Comparison of ENCODE assay signal across 13 mouse cellular contexts in the genomic region with DNA sequence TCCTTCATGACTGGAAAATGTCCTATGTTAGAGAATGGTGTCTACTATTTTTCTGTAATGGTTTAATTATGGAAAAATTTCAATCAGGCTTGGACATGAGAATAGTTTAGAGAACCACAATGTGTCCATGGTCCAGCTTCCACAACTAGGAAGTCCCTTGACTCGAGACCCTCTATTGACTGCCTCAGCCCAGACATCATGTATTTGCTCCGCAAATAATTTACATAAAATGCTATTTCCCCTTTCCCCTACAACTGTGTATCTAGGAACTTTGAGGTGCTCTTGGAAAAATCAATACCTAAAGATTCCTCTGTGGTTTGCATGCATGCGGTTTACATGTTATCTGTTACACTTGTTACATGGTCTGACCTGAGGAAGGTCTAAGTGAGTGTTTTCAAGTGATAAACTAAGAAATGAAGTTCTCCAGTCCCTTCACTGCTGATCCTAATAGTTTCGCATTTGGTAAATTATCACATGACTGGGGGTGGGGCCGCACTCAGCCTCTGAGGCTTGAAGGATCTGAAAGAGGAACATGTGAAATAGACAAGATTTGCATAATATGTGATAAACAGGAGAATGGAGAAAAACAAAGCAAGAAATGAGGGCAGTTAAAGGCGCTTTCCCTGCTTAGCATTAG. TPM values are rescaled to one million over a fixed set of nuclear protein-coding genes. Genes with fewer than 3 reads are reported as not detected.
DNase-seq lines count a peak whose midpoint lies in the region; ATAC-seq lines count a peak whose summit lies in the region.
"Had no signal": no experiment of that assay in that cellular context is flagged by ENCODE, and none has a peak within 500 bp of the region (broad histone marks: within the 10 kb centered on the region; RNA-seq: fewer than 3 reads in every experiment).

No protein-coding gene starts in this region.

- H3K9ac ChIP-seq in heart, embryonic 11.5 days (ENCODE audit: low read depth, low read length), result no peak overlapping the region
- no peak overlapping the region for H3K9ac ChIP-seq in liver, embryonic 15.5 days
- H3K9ac ChIP-seq in midbrain, embryonic 15.5 days, result no peak overlapping the region
- H3K9ac ChIP-seq: forebrain, embryonic 12.5 days; stomach, embryonic 15.5 days had no signal

- H3K4me3 ChIP-seq in heart, embryonic 11.5 days (ENCODE audit: low read depth, low read length), result no peak overlapping the region
- H3K4me3 ChIP-seq in liver, embryonic 15.5 days (replicated peaks), result no peak overlapping the region
- H3K4me3 ChIP-seq in midbrain, embryonic 15.5 days, result no peak overlapping the region
- H3K4me3 ChIP-seq: forebrain, embryonic 12.5 days; stomach, embryonic 15.5 days had no signal

- H3K27ac ChIP-seq in heart, embryonic 11.5 days (ENCODE audit: low read depth, low read length), result no peak overlapping the region
- H3K27ac ChIP-seq in liver, embryonic 15.5 days (replicated peaks), result no peak overlapping the region
- H3K27ac ChIP-seq in midbrain, embryonic 15.5 days, result no peak overlapping the region
- H3K27ac ChIP-seq: forebrain, embryonic 12.5 days; stomach, embryonic 15.5 days had no signal

- no peaks in the 10 kb centered on the region for H3K4me1 ChIP-seq in heart, embryonic 11.5 days (ENCODE audit: control insufficient read depth, insufficient read depth, low read length)
- H3K4me1 ChIP-seq in liver, embryonic 15.5 days (replicated peaks), result peaks cover 16% of the 10 kb centered on the region
- H3K4me1 ChIP-seq in midbrain, embryonic 15.5 days, result peaks cover 7% of the 10 kb centered on the region; the same call in 1 of the 2 replicates
- H3K4me1 ChIP-seq: stomach, embryonic 15.5 days had no signal

- H3K4me2 ChIP-seq in heart, embryonic 11.5 days, result no peak overlapping the region
- H3K4me2 ChIP-seq in liver, embryonic 15.5 days, result no peak overlapping the region
- no peak overlapping the region for H3K4me2 ChIP-seq in midbrain, embryonic 15.5 days
- H3K4me2 ChIP-seq: forebrain, embryonic 12.5 days; stomach, embryonic 15.5 days had no signal

- no peaks in the 10 kb centered on the region for H3K27me3 ChIP-seq in heart, embryonic 11.5 days (ENCODE audit: control insufficient read depth, insufficient read depth, low read length)
- H3K27me3 ChIP-seq in liver, embryonic 15.5 days, result no peaks in the 10 kb centered on the region
- no peaks in the 10 kb centered on the region for H3K27me3 ChIP-seq in midbrain, embryonic 15.5 days (replicated peaks)
- H3K27me3 ChIP-seq: forebrain, embryonic 12.5 days; stomach, embryonic 15.5 days had no signal

- H3K9me3 ChIP-seq in heart, embryonic 11.5 days (replicated peaks; ENCODE audit: control insufficient read depth, low read length), result no peaks in the 10 kb centered on the region
- no peaks in the 10 kb centered on the region for H3K9me3 ChIP-seq in liver, embryonic 15.5 days (replicated peaks)
- no peaks in the 10 kb centered on the region for H3K9me3 ChIP-seq in midbrain, embryonic 15.5 days
- H3K9me3 ChIP-seq: forebrain, embryonic 12.5 days; stomach, embryonic 15.5 days had no signal

- H3K36me3 ChIP-seq in heart, embryonic 11.5 days (ENCODE audit: control insufficient read depth, insufficient read depth, low read length), result no peaks in the 10 kb centered on the region
- H3K36me3 ChIP-seq in liver, embryonic 15.5 days (replicated peaks), result no peaks in the 10 kb centered on the region
- no peaks in the 10 kb centered on the region for H3K36me3 ChIP-seq in midbrain, embryonic 15.5 days (replicated peaks)
- H3K36me3 ChIP-seq: forebrain, embryonic 12.5 days; stomach, embryonic 15.5 days had no signal

- ATAC-seq in heart, embryonic 11.5 days (replicated peaks; ENCODE audit: insufficient number of reproducible peaks, low FRiP score, low TSS enrichment), result no peak
- peak; percentile 60 for ATAC-seq in liver, embryonic 15.5 days (ENCODE audit: insufficient read depth)
- peak; percentile 89 for ATAC-seq in neutrophil, adult 5-6 weeks (ENCODE audit: extremely low read depth, insufficient number of reproducible peaks, low FRiP score, poor library complexity, severe bottlenecking)
- ATAC-seq in midbrain, embryonic 15.5 days (replicated peaks), result no peak
- ATAC-seq: CD4-positive, CD25-positive, alpha-beta regulatory T cell, adult 4 months had no signal

- 73% methylated on average over 6 of the region's 6 CpGs for WGBS in heart, embryonic 11.5 days (ENCODE audit: insufficient replicate concordance)
- 32% methylated on average over 6 of the region's 6 CpGs for WGBS in liver, embryonic 15.5 days (ENCODE audit: insufficient replicate concordance)
- WGBS in midbrain, embryonic 15.5 days, result 86% methylated on average over 6 of the region's 6 CpGs

- DNase-seq in heart, adult 8-10 months (ENCODE audit: low spot score), result peak; percentile 23
- DNase-seq in MEL-GATA-1-ER (ENCODE audit: extremely low read depth, low read depth), result peak; percentile 70
- DNase-seq in urinary bladder, postnatal 10 days (ENCODE audit: low spot score), result no peak
- DNase-seq in cerebellum, postnatal 4 days (ENCODE audit: low spot score in 2 of 2), result no peak
- DNase-seq: embryo, embryonic 11 days; kidney, postnatal 14 days had no signal

RNA-seq across cellular contexts. Expression of gene 4931440F15Rik, which starts 38.8 kb away (rescaled TPM):
- total RNA-seq in heart, adult 8-10 months (2022), result 1 to 10 TPM; 1.5 to 2.4 (median 1.7) TPM
- polyA plus RNA-seq in heart, embryonic 11.5 days (2014; fragmentation: Nextera tagmentation; extraction: Ambion mirVana), result 0.15 and 0.21 TPM in 2 replicates
- 0.14 and 0.28 TPM in 2 replicates for polyA plus RNA-seq in liver, embryonic 15.5 days (2015; fragmentation: Nextera tagmentation; extraction: Ambion mirVana)
- not detected in 2 replicates for total RNA-seq in neutrophil, adult 5-6 weeks (2017)
- 0.72 and 0.74 TPM in 2 replicates for polyA plus RNA-seq in midbrain, embryonic 15.5 days (2015; fragmentation: Nextera tagmentation; extraction: Ambion mirVana)

Comparison
In these comparisons a context has a peak if more than half of its experiments do, and no peak if none do; other contexts are left out.
1. DNase-seq: peak in heart, adult 8-10 months (single experiment) and MEL-GATA-1-ER (single experiment); none in urinary bladder, postnatal 10 days (single experiment) and cerebellum, postnatal 4 days (0 of 2).
2. ATAC-seq: peak in liver, embryonic 15.5 days (single experiment) and neutrophil, adult 5-6 weeks (single experiment); none in heart, embryonic 11.5 days (single experiment) and midbrain, embryonic 15.5 days (single experiment).